Mouse (Mus musculus) ES-E14 (cell line): ENCODE results near the gene Gps2.

Experiments used
- CHD2 ChIP-seq: IDR thresholded peaks from 2 replicates; pipeline ENCODE4 v1.6.1; 2014; ENCODE audit warnings: mild to moderate bottlenecking, low read depth, low read length, inconsistent platforms
- MAFK ChIP-seq: IDR thresholded peaks from 2 replicates; pipeline ENCODE4 v1.6.1; 2014; ENCODE audit warnings: mild to moderate bottlenecking, low read depth, low read length, inconsistent platforms; ENCODE audit not compliant: insufficient read depth
- ZC3H11A ChIP-seq: IDR thresholded peaks from 2 replicates; pipeline ENCODE4 v1.6.1; 2012; ENCODE audit warnings: low read depth, mild to moderate bottlenecking, inconsistent platforms, low read length, borderline replicate concordance
- ZNF384 ChIP-seq: IDR thresholded peaks from 2 replicates; pipeline ENCODE4 v1.6.1; 2012; ENCODE audit warnings: low read depth, low read length, inconsistent platforms

DNA sequence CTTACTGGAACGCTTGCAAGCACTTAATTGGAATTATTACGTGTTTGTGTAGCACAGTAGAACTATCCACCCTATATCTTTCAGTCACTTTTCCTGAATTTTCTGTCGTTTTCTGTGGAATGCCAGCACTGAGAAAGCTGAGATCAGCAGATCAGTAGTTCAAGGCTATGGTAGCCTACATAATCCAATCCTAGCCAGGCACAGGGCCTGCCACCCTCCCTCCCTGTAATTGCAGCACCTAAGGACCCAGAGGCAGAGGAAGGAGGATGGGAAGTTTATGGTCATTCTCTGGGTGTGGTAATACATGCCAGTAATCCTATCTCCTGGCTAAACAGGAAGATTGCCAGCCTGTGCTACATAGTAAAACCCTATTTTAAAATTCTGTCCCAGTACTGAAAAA is 9.1 kb downstream of the Gps2 start:
- TF ChIP-seq CHD2 (no peak), MAFK (no peak; the same call in 1 of the 2 replicates), ZNF384 (no peak), ZC3H11A (no peak)
